Mouse (Mus musculus) stomach, embryonic 16.5 days (tissue): ENCODE data around the gene Auts2. TPM values are rescaled to one million over a fixed set of nuclear protein-coding genes. Genes with fewer than 3 reads are reported as not detected.

Experiments
- ATAC-seq: fragments of 200-750 bp; cut with Nextera tagmentation; 2 replicates; pipeline ENCODE4 v1.8.0; 2017; ENCODE audit warnings: moderate number of reproducible peaks, moderate TSS enrichment; ENCODE audit not compliant: insufficient read depth, low FRiP score
- H3K27ac ChIP-seq: fragments of 300-500 bp; sonication (generic); 2 replicates; pipeline ENCODE4 v1.5.1; 2014; ENCODE audit warnings: low read length
- H3K27me3 ChIP-seq: fragments of 300-500 bp; sonication (generic); 2 replicates; pipeline ENCODE4 v1.6.1; 2014; ENCODE audit warnings: low read length, control low read depth, mixed read lengths; ENCODE audit not compliant: control insufficient read depth, insufficient read depth
- H3K36me3 ChIP-seq: fragments of 300-500 bp; sonication (generic); 2 replicates; pipeline ENCODE4 v1.6.1; 2014; ENCODE audit warnings: low read length; ENCODE audit not compliant: control insufficient read depth, insufficient read depth
- H3K4me1 ChIP-seq: fragments of 300-500 bp; sonication (generic); 2 replicates; pipeline ENCODE4 v1.6.1; 2014; ENCODE audit warnings: low read length, control low read depth, mixed read lengths; ENCODE audit not compliant: control insufficient read depth, insufficient read depth
- H3K4me2 ChIP-seq: fragments of 300-500 bp; sonication (generic); 2 replicates; pipeline ENCODE4 v1.6.1; 2014; ENCODE audit warnings: low read depth, low read length, mixed read lengths
- H3K4me3 ChIP-seq: fragments of 300-500 bp; sonication (generic); replicated peaks from 2 replicates; pipeline ENCODE4 v1.5.1; 2014; ENCODE audit warnings: mild to moderate bottlenecking, low read length
- H3K9ac ChIP-seq: fragments of 300-500 bp; sonication (generic); 2 replicates; pipeline ENCODE4 v1.6.1; 2014; ENCODE audit warnings: low read length
- H3K9me3 ChIP-seq: fragments of 300-500 bp; sonication (generic); replicated peaks from 2 replicates; pipeline ENCODE4 v1.6.1; 2016; ENCODE audit warnings: low read length, control low read depth; ENCODE audit not compliant: control insufficient read depth
- WGBS: fragments of 180-500 bp; shearing (Covaris S2); extraction: QIAGEN DNeasy Blood & Tissue Kit; methylation state at CpG from one replicate; pipeline ENCODE4 v1.1.7; 2014; 5-methylcytosine and 5-hydroxymethylcytosine counted together
- polyA plus RNA-seq: library from polyadenylated mRNA; unstranded; fragments of >200 nt; fragmentation: Nextera tagmentation; extraction: Ambion mirVana; gene quantifications from 2 replicates; pipeline ENCODE4 v1.2.1, GENCODE M21; 2015

The Auts2 gene
- polyA plus RNA-seq, 1 experiment from 2014 or later, result 20.1 TPM

DNA sequence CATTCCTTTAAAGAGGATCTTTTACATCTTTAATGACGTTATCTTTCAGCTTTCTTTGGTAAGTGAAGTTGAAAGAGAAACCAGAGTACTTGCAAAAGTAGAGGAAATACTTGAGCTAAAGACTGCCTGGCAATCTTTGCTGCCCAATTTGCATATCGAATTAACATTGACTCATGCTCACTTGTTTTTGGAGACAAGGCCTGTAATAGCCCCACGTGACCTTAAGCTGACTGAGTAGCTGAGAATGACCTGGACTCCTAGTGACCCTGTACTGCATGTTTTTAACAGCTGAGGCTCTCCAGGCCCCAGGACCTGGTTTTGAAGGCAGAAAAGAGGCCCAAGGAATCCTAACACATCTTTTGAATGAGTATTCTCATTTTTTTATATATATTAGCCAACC lies 259.4 kb downstream of the Auts2 start:
- Histone ChIP-seq H3K27me3 (no peaks in the 10 kb centered on the region), H3K36me3 (no peaks in the 10 kb centered on the region), H3K4me3 (no peak overlapping the region), H3K4me1 (no peaks in the 10 kb centered on the region), H3K9me3 (no peaks in the 10 kb centered on the region), H3K9ac (no peak overlapping the region), H3K4me2 (no peak overlapping the region), H3K27ac (no peak overlapping the region)
- no peak for ATAC-seq
- whole genome bisulfite sequencing, result 82% methylated on average over 3 of the region's 3 CpGs

DNA sequence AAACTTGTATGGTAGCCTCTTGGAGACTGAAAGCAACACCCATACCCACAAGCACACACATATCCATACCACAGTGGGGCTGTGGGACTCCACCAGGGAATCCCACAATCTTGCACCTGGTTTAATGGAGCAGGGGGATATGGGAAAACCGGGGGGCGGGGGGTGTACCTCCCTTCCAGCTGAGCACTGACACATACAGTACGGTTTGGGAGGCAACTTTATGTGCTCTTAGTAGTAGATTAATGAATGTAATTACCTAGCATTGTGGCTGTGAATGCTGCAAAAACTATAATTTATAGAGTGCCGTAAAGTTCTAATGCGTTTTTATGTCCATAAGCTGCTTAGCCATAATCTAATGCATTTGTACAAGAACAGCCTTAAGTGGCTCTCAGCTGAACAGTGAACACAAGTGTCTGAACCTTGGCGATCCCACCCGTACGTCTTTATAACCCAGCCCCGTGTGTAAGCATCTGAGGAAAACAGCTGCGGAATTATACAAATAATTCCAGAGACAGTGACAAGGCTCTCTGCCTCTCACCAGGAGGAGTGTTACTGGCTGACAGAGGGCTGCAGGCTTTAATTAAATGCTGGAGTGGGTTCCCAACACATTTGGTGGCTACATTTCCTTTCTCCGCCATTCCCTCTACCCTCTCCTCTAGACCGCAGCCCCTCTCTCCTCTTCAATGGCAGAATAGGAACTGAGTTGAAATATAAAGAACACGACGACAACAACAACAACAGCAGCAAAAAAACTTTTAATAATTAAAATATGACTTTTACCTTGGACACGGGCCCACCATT lies 268.8 kb downstream of the Auts2 start:
- Histone ChIP-seq H3K9me3 (no peaks in the 10 kb centered on the region), H3K27ac (no peak overlapping the region), H3K4me3 (no peak overlapping the region), H3K4me1 (0 out of 2 replicates have a peak, but pooled peaks cover 7% of the 10 kb centered on the region), H3K36me3 (no peaks in the 10 kb centered on the region), H3K27me3 (no peaks in the 10 kb centered on the region), H3K4me2 (no peak overlapping the region), H3K9ac (no peak overlapping the region)
- 62% methylated on average over 15 of the region's 15 CpGs for WGBS
- ATAC-seq, result no peak

DNA sequence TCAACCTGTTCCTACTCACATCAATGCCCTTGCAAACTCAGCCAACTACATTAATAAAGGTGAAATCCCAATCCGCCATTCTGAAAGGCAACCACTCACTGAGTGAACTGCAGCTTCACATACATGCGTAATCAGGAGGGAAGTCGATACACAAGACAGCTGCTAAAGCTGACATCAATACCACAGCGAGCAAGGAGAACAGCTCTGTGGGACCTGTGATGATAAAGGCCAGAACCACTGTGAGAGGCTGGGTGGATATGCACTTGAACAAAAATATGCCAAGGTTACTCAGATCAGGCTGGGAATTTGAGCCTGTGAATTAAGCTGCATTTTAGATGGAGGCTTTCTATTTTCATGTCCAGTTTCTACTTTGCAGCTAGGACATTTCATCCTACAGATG lies 271.0 kb downstream of the Auts2 start:
- Histone ChIP-seq H3K27ac (no peak overlapping the region), H3K9me3 (no peaks in the 10 kb centered on the region), H3K27me3 (no peaks in the 10 kb centered on the region), H3K4me1 (0 out of 2 replicates have a peak, but pooled peaks cover 7% of the 10 kb centered on the region), H3K9ac (no peak overlapping the region; the same call in 1 of the 2 replicates), H3K4me3 (no peak overlapping the region), H3K4me2 (no peak overlapping the region), H3K36me3 (no peaks in the 10 kb centered on the region)
- 48% methylated on average over 4 of the region's 4 CpGs for WGBS
- ATAC-seq, result no peak

DNA sequence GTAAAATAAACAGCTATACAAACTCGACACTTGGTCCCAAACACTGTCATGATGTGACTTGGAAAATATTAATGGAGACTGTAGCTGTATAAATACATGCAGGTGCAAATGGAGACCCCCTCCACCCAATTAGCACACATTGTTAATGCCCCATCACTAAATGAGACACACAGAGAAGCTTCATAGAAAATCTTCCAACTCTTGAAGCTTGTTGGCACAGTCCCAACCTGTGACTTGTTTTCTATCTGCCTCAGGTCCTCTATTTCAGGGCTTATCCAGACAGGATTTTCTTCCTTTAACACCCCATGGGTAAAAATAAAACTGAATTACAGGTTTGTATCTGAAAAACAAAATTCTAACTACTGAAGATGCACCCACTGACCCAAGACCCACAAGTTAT lies 272.2 kb downstream of the Auts2 start:
- Histone ChIP-seq H3K4me3 (no peak overlapping the region), H3K4me1 (0 out of 2 replicates have a peak, but pooled peaks cover 7% of the 10 kb centered on the region), H3K9ac (no peak overlapping the region), H3K4me2 (no peak overlapping the region), H3K27me3 (no peaks in the 10 kb centered on the region), H3K36me3 (no peaks in the 10 kb centered on the region), H3K9me3 (no peaks in the 10 kb centered on the region), H3K27ac (no peak overlapping the region)
- 66% methylated on average over 1 of the region's 1 CpGs for WGBS
- ATAC-seq, result no peak

DNA sequence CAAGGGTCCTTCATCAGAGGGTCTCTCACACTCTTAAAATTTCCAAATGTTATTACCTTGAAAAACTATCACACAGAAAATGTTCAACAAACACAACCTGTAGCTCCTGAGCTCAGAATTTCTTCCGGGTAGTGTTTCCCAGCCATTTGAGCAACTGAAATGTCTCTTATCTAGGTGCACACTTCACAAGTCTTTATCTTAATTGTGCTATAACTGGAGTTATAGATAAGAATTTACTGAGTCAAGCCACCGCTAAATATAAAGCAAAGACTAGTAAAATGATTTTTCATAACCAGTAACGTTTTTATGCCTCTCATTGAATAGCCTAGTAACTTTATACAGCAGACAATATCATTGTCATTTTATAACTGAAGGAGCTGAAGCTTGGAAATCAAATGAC lies 273.1 kb downstream of the Auts2 start:
- H3K9me3 ChIP-seq, result no peaks in the 10 kb centered on the region
- no peaks in the 10 kb centered on the region for H3K36me3 ChIP-seq
- no peak overlapping the region for H3K4me3 ChIP-seq
- 75% methylated on average over 3 of the region's 3 CpGs for WGBS
- no peak overlapping the region for H3K27ac ChIP-seq
- H3K9ac ChIP-seq, result no peak overlapping the region
- no peaks in the 10 kb centered on the region for H3K27me3 ChIP-seq
- no peak for ATAC-seq
- no peak overlapping the region for H3K4me2 ChIP-seq
- 0 out of 2 replicates have a peak, but pooled peaks cover 5% of the 10 kb centered on the region for H3K4me1 ChIP-seq

DNA sequence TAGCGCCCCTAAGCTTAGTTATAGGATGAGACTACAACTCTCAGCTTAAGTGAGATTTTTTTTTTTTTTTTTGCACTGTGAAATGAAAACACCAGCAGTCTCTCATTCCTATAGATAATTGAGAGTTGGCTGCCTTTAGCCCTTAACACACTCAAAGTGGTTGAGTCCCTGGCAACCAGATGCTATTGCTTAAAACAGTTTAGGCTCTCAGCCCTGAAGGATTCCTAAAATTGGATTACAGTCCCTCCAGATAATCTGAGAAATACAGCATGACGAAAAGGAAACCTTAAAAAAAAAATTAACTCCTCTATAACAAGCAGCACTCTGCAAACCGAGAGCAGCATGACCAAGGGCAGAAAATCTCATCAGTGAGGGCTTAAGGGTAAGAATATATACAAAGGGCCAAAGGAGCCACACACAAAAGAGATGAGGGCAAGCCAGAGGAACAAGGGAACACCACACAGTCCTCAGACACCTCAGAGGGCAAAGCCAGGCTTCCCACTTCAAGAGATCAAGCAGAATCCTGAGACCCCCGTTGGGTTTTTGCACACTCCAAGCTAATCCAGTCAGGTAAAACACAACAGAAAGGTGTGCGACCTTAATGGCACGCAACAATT lies 274.7 kb downstream of the Auts2 start:
- WGBS, result 77% methylated on average over 6 of the region's 6 CpGs
- no peak overlapping the region for H3K4me3 ChIP-seq
- no peak for ATAC-seq
- no peak overlapping the region for H3K27ac ChIP-seq
- no peaks in the 10 kb centered on the region for H3K4me1 ChIP-seq
- no peaks in the 10 kb centered on the region for H3K27me3 ChIP-seq
- no peak overlapping the region for H3K4me2 ChIP-seq
- H3K9ac ChIP-seq, result no peak overlapping the region
- no peaks in the 10 kb centered on the region for H3K9me3 ChIP-seq
- no peaks in the 10 kb centered on the region for H3K36me3 ChIP-seq

DNA sequence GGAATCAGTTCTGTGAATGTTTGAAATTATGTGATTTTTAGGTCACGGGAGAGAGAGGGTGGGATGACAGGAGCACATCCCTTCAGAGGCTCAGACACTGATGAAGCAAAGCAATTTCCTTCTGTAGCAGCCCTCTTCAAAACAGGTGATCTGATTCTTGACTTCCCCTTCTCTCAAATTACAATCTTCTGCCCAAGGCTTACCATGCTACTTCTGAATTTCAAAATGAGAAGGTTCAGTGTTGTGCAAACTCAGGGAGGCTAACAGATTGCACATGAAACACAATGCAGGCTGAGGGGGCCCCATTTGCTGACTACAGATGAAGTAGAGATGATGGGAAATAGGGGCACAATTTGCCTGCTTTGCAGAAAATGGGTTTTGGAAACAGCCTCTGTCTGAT lies 278.1 kb downstream of the Auts2 start:
- Histone ChIP-seq H3K4me3 (no peak overlapping the region), H3K9me3 (no peaks in the 10 kb centered on the region), H3K27me3 (no peaks in the 10 kb centered on the region), H3K27ac (no peak overlapping the region), H3K4me2 (no peak overlapping the region), H3K36me3 (no peaks in the 10 kb centered on the region), H3K9ac (no peak overlapping the region), H3K4me1 (no peaks in the 10 kb centered on the region)
- ATAC-seq, result no peak
- 59% methylated on average over 1 of the region's 1 CpGs for WGBS

DNA sequence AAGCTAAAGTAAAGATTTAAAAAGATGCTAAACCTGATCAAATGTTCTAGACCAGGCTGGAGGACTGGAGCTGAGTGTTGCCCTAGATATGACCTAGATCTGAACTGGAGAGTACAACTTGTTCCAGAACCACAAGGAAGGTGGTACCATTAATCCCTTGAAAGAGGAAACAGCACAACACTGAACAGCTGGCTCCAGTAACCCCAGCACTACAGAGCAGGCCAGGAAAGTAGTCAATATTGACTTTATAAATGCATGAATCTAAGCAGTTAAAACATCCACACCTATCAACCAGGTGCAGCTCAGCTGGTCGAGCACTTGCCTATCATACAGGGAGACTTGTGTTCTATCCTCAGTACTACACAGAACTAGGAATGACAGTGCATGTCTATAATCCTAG lies 281.4 kb downstream of the Auts2 start:
- H3K9ac ChIP-seq, result no peak overlapping the region
- no peak overlapping the region for H3K4me3 ChIP-seq
- peak; percentile 33; the same call in 1 of the 2 replicates for ATAC-seq
- H3K9me3 ChIP-seq, result no peaks in the 10 kb centered on the region
- H3K27ac ChIP-seq, result no peak overlapping the region
- H3K4me2 ChIP-seq, result no peak overlapping the region
- H3K36me3 ChIP-seq, result no peaks in the 10 kb centered on the region
- H3K27me3 ChIP-seq, result no peaks in the 10 kb centered on the region
- WGBS, result 57% methylated on average over 1 of the region's 1 CpGs
- no peaks in the 10 kb centered on the region for H3K4me1 ChIP-seq

DNA sequence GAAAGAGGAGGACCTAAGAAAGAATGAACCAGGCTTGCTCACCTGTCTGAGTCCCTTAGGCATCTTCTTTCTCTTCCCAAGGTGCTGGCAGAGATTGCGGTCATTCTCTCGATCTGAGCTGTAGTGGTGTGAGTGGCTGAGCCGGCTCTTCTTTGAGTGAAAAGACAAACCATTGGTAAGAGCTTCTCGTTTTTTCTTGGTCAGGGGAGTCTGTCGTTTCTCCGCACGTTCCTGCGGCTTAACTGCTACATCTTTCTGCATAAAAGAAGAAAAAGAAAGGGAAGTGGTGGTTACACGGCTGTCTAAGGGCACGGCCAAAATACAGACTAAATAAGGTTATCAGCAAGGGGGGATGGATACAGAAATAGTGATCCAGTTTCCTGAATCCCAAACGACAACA lies 284.3 kb downstream of the Auts2 start:
- WGBS, result 80% methylated on average over 11 of the region's 11 CpGs
- H3K36me3 ChIP-seq, result no peaks in the 10 kb centered on the region
- H3K9ac ChIP-seq, result no peak overlapping the region
- ATAC-seq, result no peak
- H3K9me3 ChIP-seq, result no peaks in the 10 kb centered on the region
- no peak overlapping the region for H3K4me3 ChIP-seq
- H3K4me2 ChIP-seq, result no peak overlapping the region
- no peak overlapping the region for H3K27ac ChIP-seq
- no peaks in the 10 kb centered on the region for H3K27me3 ChIP-seq
- no peaks in the 10 kb centered on the region for H3K4me1 ChIP-seq
